Mouse (Mus musculus) kidney, adult 18-20 months (tissue): ENCODE data around the gene Rpl22.
A peak's percentile ranks its signal among the peaks of the same experiment; 100 is the strongest.

Source experiments
- DNase-seq: peaks from one replicate; pipeline ENCODE4 v3.0.0; 2021

The Rpl22 gene

GRCm38 (mm10) chr4:152338419-152339292 is 13.1 kb downstream of the Rpl22 start, which contains the start of gene Chd5:
Gene Chd5 (plus strand): TSS chr4:152338651.
- no peak for DNase-seq

- no peak for DNase-seq
These were observed 13.8 kb downstream of the Rpl22 start for GRCm38 (mm10) chr4:152339293-152339790.

GRCm38 (mm10) chr4:152340584-152341284 is 15.2 kb downstream of the Rpl22 start:
- DNase-seq, result no peak

- no peak for DNase-seq
These were observed 17.8 kb downstream of the Rpl22 start for GRCm38 (mm10) chr4:152343296-152343695.

GRCm38 (mm10) chr4:152344651-152345050 is 19.1 kb downstream of the Rpl22 start:
- DNase-seq, result no peak

- DNase-seq, result no peak
These were observed 19.8 kb downstream of the Rpl22 start for GRCm38 (mm10) chr4:152345120-152345889.

GRCm38 (mm10) chr4:152349837-152350381 is 24.4 kb downstream of the Rpl22 start:
- DNase-seq, result no peak

- DNase-seq, result no peak
These were observed 25.3 kb downstream of the Rpl22 start for GRCm38 (mm10) chr4:152350722-152351421.

GRCm38 (mm10) chr4:152351422-152352305 is 26.1 kb downstream of the Rpl22 start:
- no peak for DNase-seq

- no peak for DNase-seq
These were observed 28.5 kb downstream of the Rpl22 start for GRCm38 (mm10) chr4:152353886-152354637.

GRCm38 (mm10) chr4:152355672-152356071 is 30.1 kb downstream of the Rpl22 start:
- no peak for DNase-seq

GRCm38 (mm10) chr4:152359700-152360099 is 34.2 kb downstream of the Rpl22 start:
- DNase-seq, result no peak

- DNase-seq, result peak; percentile 20
These were observed 35.3 kb downstream of the Rpl22 start for GRCm38 (mm10) chr4:152360855-152361254.

- DNase-seq, result no peak
These were observed 36.6 kb downstream of the Rpl22 start for GRCm38 (mm10) chr4:152362180-152362579.

- no peak for DNase-seq
These were observed 39.7 kb downstream of the Rpl22 start for GRCm38 (mm10) chr4:152365228-152365627.

- no peak for DNase-seq
These were observed 57.1 kb downstream of the Rpl22 start for GRCm38 (mm10) chr4:152382528-152383252.
